Mouse (Mus musculus) liver, adult 2 months (tissue): ENCODE data around the gene Gm13285.
"Not testable (repeated sequence)": the region's sequence is repeated elsewhere in the genome, so short reads cannot be mapped to it uniquely, and the experiment has no call there.

ENCODE experiments used
- CTCF ChIP-seq: fragments of 200-500 bp; IDR thresholded peaks from 2 replicates; pipeline ENCODE4 v1.5.1; 2011; ENCODE audit warnings: low read depth, low read length, control low read depth
- POLR2A ChIP-seq: fragments of 200-500 bp; IDR thresholded peaks from 2 replicates; pipeline ENCODE4 v1.6.1; 2011; ENCODE audit warnings: low read length, control low read depth; ENCODE audit not compliant: insufficient read depth; ENCODE audit errors: extremely low read depth

GRCm38 (mm10) chr4:88797097-88797496 lies 2.4 kb upstream of the Gm13285 start, which contains the start of gene Gm13279:
- not testable (repeated sequence) for TF ChIP-seq CTCF, POLR2A
